Mouse (Mus musculus) gastrocnemius, postnatal 4 days (tissue): ENCODE results near the gene Adipoq. TPM values are rescaled to one million over a fixed set of nuclear protein-coding genes. Genes with fewer than 3 reads are reported as not detected.
"Not testable (repeated sequence)": the region's sequence is repeated elsewhere in the genome, so short reads cannot be mapped to it uniquely, and the experiment has no call there.

Experiments
- DNase-seq, 2 experiments: peaks; one replicate each; pipeline ENCODE4 v3.0.0; 2021 to 2022; ENCODE audit warnings: low spot score in 2 of 2, mixed read lengths in 2 of 2
- long read RNA-seq, 2 experiments: library from polyadenylated mRNA; stranded (forward); transcript quantifications; one replicate each; pipeline ENCODE4 v2.0.0; 2021
- total RNA-seq, 2 experiments: library from RNA; stranded (reverse); gene quantifications; 2 replicates each; pipeline ENCODE4 v1.2.3; 2021

Adipoq gene
- total RNA-seq = 10 to 100 TPM; 35.8 to 82.7 TPM
- long read RNA-seq, experiment 1, transcript Adipoq-201 (3 exons, 1,292 nt) = major isoform, 74 of 81 reads
- long read RNA-seq, experiment 1, partial matches to known transcripts = 7 of 81 reads
- long read RNA-seq, experiment 1, other reads (novel, unspliced or antisense) = 0 of 81 reads
- long read RNA-seq, experiment 2, transcript Adipoq-201 (3 exons, 1,292 nt) = major isoform, 75 of 84 reads
- long read RNA-seq, experiment 2, partial matches to known transcripts = 9 of 84 reads
- long read RNA-seq, experiment 2, other reads (novel, unspliced or antisense) = 0 of 84 reads

DNA sequence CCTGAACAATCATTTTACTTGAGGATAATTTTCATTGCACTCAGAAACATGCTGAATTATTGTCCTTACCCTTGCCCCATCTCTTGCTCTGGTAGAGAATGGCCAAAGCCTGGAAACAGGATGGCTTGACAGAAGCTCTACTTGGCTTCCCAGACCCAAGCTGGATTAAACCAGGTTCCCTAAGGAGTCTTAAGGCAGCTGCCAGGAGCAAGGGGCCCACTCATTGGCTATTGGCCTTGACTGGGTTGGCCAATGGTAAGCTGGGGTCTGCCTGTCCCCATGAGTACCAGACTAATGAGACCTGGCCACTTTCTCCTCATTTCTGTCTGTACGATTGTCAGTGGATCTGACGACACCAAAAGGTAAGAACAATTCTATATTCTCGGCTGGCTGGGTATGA, at the start of gene Adipoq:
Gene Adipoq (plus strand): TSS at position 257 of the 400 bp plus-strand sequence.
- no peak for DNase-seq

DNA sequence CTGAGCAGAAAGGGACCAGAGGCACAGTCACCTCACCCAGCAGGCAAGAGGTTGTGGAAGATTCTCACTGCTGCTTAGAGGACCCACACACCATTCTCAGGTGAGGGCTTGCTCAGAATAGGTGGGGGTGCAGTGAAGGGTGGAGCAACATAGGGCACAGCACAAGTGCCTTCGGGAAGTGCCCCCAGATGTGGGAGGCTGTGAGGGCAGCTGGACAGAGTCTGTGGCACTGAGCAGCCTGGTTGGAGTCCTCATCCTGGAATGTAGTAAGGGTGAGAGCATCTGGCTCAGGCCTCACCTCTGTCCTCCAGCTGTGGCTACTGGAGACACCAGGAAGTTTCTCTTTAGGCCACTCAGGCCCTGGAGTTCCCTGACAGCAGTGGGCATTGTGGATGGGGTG, 49.5 kb upstream of the Adipoq start:
- DNase-seq = not testable (repeated sequence)

DNA sequence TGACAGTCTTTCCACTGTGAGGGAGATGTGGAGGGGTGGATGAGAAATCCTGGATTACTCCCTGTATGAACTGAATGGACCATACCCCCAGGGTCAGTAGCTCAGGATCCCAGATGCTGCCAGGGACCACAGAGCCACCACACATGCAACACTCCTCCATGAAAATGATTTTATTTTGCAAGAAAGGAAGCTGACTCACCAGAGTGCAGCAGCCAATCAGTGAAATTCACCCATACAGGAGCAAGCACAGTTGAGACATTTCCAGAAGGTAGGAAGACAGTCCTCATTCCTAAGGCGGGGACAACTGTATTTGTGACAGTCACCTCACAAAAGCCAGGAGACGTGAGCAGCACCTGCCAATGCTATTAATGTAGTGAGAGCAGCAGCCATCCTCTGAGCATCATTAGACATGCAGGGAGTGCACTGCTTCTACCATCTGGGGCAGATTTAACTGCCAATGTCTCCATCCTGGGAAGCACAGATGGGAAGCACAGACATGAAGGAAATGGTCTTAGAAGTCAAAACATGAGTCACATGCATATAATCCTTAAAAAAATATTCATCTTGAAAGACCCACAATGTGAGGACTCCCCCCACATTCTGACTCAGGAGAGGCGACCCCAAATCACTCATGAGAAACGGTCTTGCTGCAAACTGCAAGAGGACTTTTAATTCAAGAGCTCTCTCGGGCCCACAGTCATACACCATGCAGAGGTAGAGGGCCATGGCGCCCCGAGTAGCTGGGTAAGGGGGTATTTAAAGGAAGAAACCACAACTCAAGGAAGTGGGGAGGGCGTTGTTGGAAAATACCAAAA, 48.8 kb upstream of the Adipoq start:
- not testable (repeated sequence) for DNase-seq

DNA sequence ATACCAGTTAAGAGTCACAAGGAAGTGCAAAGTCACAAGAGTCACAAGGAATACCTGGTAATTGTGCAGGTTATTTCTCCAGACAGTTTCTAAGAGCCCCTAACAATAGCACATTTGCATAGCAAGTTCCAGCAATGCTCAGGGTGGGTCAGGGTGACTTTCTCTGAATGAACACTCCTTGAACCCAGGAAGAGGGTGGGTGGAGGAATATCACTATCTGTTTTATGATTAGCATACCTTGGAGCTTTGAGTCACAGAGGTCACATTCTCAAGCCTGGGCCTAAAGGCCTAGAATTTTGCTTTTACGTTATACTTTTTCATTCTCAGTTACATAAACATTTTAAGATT, 48.3 kb upstream of the Adipoq start:
- DNase-seq = not testable (repeated sequence)

DNA sequence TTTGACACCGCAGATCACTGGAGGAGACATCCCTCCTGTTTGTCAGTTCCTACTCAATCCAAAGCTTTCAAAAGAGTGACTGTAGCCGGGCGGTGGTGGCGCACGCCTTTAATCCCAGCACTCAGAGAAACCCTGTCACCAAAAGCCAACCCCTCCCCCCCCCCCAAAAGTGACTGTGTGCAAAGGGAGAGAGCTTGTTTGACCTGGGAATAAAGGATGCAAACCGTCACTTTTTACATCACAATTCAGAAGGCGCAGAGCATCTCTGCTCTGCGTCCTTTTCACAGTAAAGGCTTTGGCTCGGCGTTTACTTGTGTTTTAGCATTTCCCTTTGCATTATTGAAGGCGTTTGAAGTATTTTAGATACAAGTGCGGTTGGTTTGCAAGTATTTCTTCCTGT, 46.7 kb upstream of the Adipoq start:
- DNase-seq = no peak

DNA sequence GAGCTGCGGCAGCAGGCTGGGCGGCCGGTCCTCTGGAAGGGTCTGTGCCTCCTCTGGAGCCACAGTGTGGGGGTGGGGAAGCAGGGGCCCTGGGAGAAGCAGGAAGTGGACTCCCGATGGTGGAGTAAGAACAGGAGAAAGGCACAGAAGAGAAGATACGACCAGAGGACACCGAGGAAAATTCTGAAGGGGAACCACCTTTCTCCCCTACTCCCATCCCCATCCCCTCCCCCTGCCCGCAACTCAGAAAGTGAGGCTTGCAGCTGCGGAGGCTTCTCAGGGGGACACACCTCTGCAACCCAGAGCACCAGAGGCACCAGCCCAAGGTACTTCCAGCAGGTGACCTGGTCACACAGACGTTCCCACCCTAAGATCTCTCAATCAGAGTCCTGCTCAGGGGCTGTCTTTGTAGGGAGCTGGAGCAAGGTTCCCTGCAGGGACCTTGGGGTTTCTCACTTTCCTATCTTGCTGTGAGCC, 46.2 kb upstream of the Adipoq start:
- peak in 1 of 2 experiments; percentile 34 for DNase-seq

DNA sequence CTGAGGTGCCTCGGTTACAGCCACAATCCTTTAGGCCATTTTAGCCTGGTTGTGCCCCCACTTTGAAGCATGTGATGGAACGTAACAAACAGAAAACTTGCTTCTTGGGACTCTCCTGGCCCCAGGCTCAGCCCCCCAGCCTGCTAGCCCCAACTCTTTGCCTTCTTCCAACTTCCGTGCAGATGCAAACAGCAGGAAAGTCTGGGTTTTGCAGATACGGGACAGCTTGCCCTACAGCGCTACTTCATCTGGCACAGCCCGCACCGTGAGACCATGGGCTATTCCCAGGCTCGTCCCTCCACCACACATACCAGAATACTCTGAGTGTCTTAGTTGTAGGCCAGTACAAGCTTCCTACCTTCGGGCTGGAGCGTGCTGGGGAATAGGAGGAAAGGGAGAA, 45.7 kb upstream of the Adipoq start:
- no peak for DNase-seq

DNA sequence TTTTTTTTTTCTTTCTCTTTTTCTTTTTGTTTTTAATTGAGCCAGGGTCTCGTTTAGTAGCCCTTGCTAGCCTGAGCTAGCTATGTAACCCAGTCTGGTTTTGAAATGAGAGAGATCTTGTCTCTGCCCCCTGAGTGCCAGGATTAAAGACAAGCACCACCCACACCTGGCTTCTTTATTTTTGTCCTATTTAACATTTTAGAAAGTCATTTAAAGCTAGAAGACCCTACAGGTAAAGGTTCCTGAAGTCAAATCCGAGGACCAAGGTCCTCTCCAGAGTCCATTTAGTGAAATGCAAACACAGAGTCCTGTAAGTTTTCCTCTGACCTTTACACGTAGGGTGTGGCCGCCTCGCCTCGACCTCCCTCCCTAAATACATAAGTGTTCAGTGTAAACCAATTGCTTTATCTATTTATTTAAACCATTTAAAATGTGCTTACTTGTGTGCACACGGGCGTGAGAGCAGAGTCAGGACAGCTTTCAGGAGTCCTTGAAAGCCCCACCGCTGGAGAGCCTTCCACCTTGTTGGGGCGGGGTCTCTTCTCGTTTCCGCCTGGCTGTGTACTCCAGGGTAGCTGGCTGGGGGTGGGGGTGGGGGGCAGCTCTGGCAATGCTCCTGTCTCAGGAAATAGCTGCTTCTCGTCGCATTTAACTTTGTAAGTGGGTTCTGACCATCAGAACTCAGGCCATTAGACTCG, 43.8 kb upstream of the Adipoq start:
- no peak for DNase-seq

DNA sequence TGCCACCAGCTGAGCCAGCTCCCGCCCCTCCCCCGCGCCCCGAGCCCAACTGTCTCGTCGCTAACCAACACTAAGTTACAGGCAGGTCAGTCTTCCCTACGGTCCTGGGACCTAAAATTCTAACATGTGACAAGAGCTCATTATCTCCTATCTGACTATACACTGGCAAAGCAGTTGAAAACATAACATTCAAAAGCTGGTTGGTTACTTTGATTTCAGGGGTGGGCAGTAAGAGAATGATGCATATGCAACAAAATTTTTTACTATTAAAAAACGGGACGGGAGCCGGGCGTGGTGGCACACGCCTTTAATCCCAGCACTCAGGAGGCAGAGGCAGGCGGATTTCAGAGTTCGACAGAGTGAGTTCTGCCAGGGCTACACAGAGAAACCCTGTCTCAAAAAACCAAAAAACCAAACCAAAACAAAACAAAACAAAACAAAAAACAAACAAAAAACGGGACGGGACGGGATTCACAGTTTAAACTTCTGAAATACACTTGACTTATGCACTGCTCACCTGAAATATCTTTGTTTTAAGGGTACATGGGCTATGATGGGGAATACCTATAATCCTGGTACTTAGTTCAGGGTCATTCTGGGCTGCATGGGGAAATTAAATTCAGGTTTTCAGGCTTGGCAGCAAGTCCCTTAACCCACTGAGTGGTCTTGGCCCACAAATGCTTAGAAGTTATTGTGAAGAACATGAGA, 43.1 kb upstream of the Adipoq start:
- no peak for DNase-seq

DNA sequence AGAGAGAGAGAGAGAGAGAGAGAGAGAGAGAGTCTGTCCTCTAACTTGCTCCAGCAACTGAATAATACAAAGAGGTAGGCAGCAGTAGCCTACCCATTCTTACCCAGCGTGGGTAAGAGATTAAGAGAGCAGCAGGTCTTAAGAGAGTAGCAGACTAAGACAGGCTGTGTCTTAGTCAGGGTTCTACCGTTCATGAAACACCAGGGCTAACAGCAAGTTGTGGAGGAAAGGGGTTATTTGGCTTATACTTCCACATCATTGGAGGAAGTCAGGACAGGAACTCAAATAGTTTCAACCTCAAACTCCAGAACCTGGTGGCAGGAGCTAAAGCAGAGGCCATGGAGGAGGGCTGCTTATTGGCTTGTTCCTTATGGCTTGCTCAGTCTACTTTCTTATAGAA, 42.5 kb upstream of the Adipoq start:
- DNase-seq = no peak

DNA sequence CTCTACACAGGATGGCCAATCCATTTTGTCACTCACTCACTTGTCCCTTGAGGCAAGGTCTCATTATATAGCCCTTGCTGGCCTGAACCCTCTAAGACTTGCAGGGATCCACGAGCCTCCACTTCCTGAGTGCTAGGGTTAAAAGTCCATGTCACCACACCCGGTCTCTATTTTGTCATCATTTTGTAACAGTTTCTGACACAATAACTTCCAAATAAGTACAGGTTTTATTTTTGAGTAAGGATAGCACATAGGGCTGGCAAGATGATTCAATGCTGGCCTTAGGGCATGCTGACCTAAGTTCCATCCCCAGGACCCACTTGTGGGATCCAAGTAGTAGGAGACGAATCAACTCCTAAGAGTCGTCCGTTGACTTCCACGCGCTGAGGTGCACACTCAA, 40.2 kb upstream of the Adipoq start:
- DNase-seq = no peak

DNA sequence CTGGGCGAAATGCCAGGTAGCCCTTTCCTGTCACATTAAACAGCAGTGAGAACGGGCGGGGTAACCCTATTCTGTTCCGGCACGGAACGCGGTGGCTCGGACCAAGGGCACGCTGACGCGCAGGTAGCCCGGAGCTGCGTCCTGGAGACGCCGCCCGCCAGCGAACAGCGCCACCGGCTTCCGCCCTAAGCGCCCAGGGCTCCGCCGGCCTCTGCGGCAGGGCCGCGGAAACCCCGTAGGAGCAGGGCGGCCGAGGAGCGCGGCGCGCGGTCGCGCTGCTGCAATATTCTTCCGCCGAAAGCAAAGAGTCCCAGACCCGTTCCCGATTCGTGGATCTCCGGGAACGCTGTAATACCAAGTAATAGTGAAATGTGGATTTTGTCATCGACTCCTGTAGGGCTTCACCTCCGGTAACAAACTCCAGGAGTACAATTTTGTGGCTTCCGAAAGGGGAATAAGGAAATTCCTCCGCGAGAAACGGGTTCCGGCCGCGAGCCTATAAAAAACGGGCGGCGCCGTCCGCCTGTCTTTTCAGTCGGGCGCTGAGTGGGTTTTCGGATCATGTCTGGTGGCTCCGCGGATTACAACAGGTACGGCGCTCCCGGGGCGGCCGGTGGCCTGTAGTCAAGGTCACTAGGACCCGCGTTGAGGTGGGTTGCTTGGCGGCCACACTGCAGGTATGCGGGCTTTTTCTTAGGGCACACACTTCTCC, 38.9 kb upstream of the Adipoq start, which contains the start of gene Eif4a2:
Gene Eif4a2 (plus strand): TSS at position 214 of the 712 bp plus-strand sequence.
- DNase-seq = peak; percentile 80 to 92

DNA sequence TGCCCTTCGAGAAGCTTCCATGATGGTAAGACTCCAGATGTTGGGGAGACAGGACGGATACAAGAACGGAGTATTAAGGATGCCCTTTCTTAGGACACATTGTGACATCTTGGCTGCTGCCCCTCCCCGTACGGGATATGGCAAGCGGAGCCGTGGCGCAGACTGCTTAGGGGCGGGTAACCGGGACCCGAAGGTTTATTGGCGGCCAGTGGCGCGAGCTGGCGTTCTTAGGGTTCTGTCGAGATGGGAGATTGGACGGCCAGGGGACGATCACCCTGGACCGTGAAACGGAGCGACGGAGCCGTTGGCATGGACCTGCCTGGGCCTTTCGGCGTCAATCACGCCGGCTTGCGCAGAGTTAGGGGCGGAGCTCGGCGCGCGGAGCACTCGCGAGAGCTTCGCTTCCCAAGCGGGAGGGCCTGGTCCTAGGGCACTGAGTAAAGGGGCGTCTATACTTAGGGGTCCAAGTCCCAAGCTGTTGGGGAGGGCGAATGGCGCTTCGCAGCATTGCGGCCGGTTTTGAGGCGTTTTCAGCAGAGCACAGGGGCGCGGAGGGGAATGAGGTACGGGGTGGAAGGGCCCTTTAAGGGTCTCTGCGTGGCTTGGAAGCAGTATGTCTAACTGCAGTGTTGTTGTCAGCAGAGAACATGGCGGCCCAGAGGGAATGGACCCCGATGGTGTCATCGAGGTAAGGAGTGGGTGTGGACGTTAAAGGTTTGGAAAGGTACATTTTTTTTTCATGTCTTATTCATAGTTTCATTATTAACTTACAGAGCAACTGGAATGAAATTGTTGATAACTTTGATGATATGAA, 38.2 kb upstream of the Adipoq start:
- peak; percentile 72 to 88 for DNase-seq

DNA sequence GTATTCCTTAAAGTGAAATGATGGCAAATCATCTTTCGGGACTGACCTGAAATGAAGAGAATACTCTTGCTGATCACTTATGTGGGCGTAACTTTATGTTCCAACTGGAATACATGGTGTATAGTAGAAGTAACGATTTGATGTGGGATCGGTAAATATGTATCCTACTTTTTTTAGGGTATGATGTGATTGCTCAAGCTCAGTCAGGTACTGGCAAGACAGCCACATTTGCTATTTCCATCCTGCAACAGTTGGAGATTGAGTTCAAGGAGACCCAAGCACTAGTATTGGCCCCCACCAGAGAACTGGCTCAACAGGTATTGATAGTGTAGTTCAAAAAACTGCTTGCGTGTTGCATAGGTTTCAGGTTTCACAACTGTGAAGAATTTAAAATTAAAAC, 37.4 kb upstream of the Adipoq start:
- no peak for DNase-seq

DNA sequence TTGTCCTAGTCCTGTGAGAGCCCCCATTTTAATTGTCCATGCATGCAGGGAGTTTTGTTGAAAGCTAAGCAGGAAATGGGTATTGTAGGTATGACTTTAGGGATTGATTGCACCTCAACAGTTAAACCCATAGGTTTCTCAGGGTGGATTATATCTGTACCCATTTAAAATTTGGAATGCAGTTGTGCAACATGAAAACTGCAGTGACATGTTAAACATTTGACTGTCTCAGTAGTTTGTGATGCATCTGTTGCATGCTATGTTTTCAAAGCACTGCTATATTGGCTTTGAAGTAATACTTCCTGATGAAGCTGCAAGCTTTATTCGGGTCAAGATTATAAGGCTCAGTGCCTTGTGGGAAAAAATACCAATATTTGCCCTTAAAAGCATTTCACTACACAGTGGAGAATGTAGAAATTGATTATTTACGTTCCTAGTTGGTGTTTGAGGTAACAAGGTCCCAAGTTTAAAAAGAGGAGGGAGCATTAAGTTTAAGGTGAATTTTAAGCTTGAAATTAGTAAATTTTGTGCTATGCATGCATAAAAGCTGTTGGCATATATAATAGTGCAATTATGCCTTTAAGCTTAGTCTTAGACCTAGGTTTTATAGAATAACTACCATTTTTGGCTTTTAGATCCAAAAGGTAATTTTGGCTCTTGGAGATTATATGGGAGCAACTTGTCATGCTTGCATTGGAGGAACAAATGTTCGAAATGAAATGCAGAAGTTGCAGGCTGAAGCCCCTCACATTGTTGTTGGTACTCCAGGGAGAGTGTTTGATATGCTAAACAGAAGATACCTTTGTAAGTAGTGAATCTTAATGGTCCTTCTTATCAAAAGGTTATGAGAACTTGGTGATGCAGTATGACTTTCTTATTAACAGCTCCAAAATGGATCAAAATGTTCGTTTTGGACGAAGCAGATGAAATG, 36.7 kb upstream of the Adipoq start:
- no peak for DNase-seq

DNA sequence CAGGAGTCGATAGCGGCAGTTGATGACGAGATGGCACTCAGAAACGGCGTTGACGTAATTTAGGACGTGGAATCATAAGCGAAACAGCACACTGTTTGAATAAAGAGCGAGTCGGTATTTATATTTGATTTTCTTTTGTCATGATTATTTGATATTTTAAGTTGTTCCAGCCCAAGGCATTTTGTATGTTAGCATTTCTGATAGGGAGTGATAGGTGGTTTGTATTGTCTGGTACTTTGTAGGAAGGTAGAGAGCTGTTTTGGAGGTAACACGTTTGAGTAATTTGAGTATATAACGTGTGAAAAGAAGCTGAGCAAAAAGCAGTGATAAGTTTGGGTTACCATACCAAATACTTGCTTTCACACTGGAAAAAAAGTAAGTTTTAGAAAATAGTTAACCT, 34.0 kb upstream of the Adipoq start:
- DNase-seq = no peak

DNA sequence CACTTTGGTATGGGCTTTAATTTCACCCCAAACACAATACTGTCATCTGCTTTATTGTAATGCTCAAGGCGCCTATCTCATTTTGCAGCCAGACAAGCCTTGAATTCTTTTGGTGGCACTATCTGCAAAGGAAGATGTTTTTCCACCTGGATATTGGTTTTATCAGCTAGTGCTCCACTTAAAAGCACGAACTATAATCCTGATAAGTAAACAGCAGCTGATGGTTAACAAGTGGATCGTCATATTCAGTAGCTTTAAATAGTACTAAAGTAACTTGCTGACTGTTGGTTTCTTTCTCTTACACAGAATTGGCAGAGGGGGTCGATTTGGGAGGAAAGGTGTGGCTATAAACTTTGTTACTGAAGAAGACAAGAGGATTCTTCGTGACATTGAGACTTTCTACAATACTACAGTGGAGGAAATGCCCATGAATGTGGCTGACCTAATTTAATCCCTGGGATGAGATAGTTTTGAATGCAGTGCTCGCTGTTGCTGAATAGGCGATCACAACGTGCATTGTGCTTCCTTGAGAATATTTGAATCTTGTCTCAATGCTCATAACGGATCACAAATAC, 33.4 kb upstream of the Adipoq start:
- no peak for DNase-seq

DNA sequence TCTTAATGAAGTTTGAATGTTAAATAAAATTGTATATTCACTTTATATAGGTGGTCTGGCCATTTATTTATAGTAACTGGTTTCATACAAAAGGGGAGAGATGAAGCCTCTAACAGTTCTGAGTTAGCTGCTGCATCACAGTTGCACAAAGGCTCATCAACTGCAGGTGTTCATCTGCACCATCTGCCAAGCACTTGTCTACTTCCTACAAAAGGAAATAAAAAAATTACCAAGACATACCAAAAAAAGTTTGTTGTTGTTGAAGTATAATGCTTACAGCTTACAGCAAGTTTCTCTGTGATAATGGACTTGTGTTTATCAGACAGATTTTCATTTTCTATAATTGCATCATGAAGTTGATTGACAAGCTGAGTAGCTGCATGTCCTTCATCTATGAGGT, 32.4 kb upstream of the Adipoq start:
- DNase-seq = no peak
